Mouse (Mus musculus): ENCODE measurements around the gene Lyl1.

Lyl1 gene

DNA sequence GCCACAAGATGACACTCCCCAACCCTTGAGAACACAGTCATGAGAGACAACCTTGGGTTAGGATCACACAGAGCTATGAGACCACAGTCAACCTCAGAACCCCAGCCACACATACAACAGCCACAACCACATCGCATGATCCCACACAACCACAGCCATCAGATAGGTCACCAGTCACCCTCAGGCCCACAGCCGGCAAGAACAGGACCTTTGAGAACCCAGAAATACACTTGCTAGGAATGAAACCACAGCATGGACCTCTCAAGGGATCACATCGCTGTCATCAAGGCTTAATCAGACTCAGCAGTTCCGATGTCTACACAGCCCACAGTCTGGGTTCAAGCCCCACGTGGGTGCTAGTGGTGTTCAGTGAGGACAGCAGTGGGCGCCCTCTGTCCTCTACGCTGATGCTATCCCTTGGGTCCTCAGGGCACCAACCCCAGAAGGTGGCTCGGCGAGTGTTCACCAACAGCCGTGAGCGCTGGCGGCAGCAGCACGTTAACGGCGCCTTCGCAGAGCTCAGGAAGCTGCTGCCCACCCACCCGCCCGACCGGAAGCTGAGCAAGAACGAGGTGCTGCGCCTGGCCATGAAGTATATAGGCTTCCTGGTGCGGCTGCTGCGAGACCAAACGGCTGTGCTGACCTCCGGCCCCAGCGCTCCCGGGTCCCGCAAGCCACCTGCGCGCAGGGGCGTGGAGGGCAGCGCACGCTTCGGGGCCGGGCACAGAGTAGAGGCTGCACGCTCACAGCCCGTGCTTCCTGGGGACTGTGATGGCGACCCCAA lies 2.4 kb downstream of the Lyl1 start:
- DNase-seq: no peak

DNA sequence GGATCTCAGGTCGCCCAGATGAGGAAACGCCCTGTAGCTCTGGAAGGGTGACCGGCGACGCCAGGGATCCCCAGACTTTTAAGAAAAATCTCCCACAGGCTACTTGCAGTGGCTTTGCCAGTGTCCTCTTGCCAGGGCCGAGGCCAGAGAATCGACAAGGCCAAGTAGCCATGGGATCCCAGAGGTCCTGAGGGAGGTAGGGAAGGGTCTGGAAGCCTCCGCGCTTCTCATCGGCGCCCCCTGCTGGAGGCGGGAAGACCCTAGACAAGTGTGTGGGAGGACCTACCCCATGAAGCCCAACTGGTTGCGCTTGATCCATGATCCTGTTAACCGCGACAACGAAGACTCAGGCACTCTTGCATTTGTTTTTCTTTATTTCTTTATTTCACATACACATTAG lies 3.1 kb downstream of the Lyl1 start:
- DNase-seq: peak; percentile 79 to 86

DNA sequence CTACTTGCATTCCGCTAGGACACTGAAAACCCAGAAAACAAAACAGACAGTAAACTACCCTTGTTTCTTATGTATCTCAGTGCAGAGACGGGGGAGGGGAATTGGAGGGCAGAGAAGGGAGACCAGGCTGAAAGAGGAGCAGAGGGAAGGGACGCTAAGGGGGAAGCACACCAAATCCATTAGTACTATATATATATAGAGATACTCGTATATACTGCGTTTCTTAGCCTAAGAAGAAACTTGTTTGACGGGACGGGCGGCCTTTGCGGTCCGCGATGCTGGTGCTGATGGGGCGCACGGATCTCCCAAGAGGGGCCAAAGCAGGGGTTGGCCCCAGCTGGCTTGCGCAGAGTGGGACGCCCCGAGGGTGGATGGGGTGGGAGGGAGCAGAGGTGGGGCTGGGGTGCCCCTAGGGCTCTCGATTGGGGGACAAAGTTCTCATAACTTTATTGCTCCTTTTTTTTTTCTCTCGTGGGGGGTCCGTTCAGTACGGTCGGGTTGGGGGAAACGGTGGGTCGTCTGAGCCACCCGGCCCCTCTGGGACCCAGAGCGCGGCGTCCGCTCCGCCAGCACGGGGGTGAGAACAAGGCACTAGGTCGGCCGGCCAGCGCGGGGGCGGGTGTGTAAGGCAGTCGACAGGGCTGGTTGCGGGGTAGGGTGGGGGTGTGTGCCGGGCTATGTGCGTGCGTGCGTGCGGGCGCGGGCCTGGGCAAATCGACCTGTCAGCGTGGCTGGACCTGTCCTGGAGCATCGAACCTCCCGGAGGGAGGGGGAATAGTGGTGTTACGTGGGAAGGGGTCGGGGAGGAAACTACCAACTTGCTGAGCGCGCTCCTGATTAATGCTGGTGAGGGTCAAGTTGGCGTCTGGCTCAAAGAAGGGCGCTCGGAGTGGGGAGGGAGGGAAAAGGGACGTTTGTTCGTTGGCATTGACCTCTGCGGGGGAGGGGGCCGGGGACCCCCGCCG lies 3.9 kb downstream of the Lyl1 start:
- peak in 1 of 2 experiments; percentile 45 for DNase-seq

DNA sequence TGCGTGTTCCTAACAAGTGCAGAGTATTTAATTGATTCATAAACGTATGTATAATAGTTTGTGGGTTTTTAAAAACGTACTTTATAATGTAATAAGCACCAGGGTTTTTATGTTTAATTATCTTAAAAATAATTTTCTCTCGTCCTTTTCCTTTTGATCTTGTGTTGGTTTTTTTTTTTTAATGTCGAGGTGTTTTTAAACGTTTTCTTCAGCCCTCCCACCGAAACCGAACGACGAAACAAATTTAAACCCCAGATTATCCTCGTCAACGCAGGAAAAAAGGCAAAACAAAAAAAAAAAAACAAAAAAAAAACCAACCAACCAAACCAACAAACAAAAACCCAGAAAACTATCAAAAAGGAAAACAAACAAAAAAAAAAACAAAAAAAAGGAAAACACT lies 4.7 kb downstream of the Lyl1 start:
- no peak for DNase-seq

DNA sequence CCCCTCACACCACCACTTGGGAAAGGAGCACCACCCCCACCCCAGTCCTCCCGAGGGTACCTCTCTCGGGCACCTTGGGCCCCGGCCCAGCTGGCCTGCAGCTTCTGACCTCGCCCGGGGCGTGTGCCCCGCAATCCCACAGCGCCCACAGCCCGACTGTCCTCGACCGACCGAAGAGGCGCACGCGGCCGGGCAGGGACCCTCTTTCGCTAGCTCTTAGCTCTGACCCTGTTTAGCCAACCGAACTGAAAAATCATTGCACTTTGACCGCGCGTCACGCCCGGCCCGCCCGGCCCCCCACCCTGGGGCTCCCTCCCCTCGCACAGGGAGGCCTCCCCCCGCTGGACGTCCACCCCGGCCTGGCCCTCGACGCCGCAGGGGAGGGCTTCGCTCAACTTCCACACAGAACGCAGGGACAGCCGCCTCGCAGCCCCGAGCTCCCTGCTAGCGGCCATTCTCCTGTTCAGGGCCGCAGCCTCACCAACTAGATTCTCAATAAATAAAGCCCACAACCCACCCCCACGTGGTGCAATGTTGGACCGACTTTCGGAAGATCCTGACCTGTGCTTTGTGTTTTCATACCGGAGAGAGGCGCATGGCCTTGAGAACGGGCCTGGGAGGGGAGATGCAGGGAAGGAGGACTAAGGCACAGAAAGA lies 5.5 kb downstream of the Lyl1 start:
- no peak for DNase-seq

- DNase-seq: peak in 1 of 2 experiments; percentile 68
Measured at GRCm38 (mm10) chr8:84707267-84707883, 6.1 kb downstream of the Lyl1 start.

GRCm38 (mm10) chr8:84708071-84708541 lies 6.8 kb downstream of the Lyl1 start:
- DNase-seq: no peak

DNA sequence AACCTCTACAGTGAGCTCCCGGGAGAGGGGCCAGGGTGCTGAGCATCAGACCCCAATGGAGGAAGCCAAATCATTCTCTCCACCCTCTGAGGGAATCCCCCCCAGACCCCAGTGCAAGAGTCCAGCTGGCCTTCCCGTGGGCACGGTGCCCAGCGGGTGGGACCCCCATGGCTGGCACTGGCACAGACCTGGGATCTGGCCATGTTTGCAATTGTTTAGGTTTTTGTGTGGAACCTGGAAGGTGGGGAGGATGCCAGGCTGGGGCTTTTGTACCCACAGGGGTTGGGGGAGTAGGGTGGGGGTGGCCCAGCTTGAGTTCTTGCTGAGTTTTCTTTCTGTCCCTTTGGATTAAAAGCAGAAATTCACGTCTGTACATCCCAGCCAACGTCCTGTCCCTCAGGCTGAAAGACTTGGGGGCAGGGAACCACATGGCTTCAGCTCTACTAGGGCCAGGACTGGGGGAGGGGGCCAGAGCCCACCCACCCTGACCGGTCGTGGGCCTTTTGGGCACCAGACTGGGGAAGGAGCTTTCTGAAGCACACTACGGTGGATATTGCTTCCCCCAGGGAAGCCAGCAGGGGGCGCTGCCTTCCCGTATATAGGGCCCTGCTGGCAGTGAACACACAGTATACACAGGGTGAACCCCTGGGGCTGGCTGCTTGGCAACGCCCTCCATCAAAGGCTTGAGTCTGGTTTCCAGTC lies 7.7 kb downstream of the Lyl1 start:
- peak; percentile 84 to 86 for DNase-seq

- DNase-seq: no peak
Measured at GRCm38 (mm10) chr8:84709931-84710330, 8.7 kb downstream of the Lyl1 start.

GRCm38 (mm10) chr8:84711312-84711711 lies 10.1 kb downstream of the Lyl1 start:
- no peak for DNase-seq

GRCm38 (mm10) chr8:84711933-84712758 lies 10.9 kb downstream of the Lyl1 start:
- no peak for DNase-seq

- no peak for DNase-seq
Measured at GRCm38 (mm10) chr8:84712759-84713120, 11.5 kb downstream of the Lyl1 start.

- no peak for DNase-seq
Measured at GRCm38 (mm10) chr8:84713381-84713780, 12.1 kb downstream of the Lyl1 start.

- DNase-seq: no peak
Measured at GRCm38 (mm10) chr8:84714161-84714560, 12.9 kb downstream of the Lyl1 start.

GRCm38 (mm10) chr8:84715893-84716468 lies 14.7 kb downstream of the Lyl1 start:
- no peak for DNase-seq

GRCm38 (mm10) chr8:84716790-84717189 lies 15.5 kb downstream of the Lyl1 start:
- DNase-seq: no peak

- no peak for DNase-seq
Measured at GRCm38 (mm10) chr8:84718476-84718875, 17.2 kb downstream of the Lyl1 start.

GRCm38 (mm10) chr8:84718959-84719690 lies 17.9 kb downstream of the Lyl1 start:
- no peak for DNase-seq

GRCm38 (mm10) chr8:84722530-84722849 lies 21.2 kb downstream of the Lyl1 start:
- no peak for DNase-seq

Measured in kidney, postnatal 25 days (tissue).